Mouse (Mus musculus): ENCODE results near the gene Olfr1326-ps1. TPM values are rescaled to one million over a fixed set of nuclear protein-coding genes. Genes with fewer than 3 reads are reported as not detected.

Gene Olfr1326-ps1
- polyA plus RNA-seq (2016; fragmentation: Nextera tagmentation; extraction: Ambion mirVana): not detected in 2 replicates

- Histone ChIP-seq H3K27ac (replicated peaks) (no peak within 1 kb of the TSS), H3K4me1 (no peaks in the 10 kb centered on the region), H3K27me3 (ENCODE audit: low read depth, poor library complexity, severe bottlenecking) (no peaks in the 10 kb centered on the region), H3K4me3 (no peak within 1 kb of the TSS), H3K36me3 (no peaks in the 10 kb centered on the region), H3K9me3 (replicated peaks) (no peaks in the 10 kb centered on the region)
- no peak for DNase-seq (ENCODE audit: low spot score)
Observed at GRCm38 (mm10) chrX:74574788-74575187, at the start of gene Olfr1326-ps1. Gene Olfr1326-ps1, minus strand, starts transcription at chrX:74574888.

- no peak within 1 kb of the TSS for H3K27ac ChIP-seq (replicated peaks)
- WGBS: 82% methylated on average over 2 of the region's 2 CpGs
- no peaks in the 10 kb centered on the region for H3K27me3 ChIP-seq (ENCODE audit: low read depth, poor library complexity, severe bottlenecking)
- no peak for DNase-seq (ENCODE audit: low spot score)
- no peak within 1 kb of the TSS for H3K4me3 ChIP-seq
- H3K36me3 ChIP-seq: no peaks in the 10 kb centered on the region
- no peaks in the 10 kb centered on the region for H3K4me1 ChIP-seq
- no peaks in the 10 kb centered on the region for H3K9me3 ChIP-seq (replicated peaks)
Observed at GRCm38 (mm10) chrX:74592379-74592778, 17.7 kb upstream of the Olfr1326-ps1 start, which contains the start of gene Olfr1325. Gene Olfr1325, plus strand, starts transcription at chrX:74592679.

Other genes with a start within 250 kb of the Olfr1326-ps1 start
- 15.7 and 24.3 TPM in 2 replicates for gene Plxna3, start 245.8 kb downstream of the Olfr1326-ps1 start, polyA plus RNA-seq (2016; fragmentation: Nextera tagmentation; extraction: Ambion mirVana)
- 118 and 122 TPM in 2 replicates for gene Lage3, start 221.3 kb downstream of the Olfr1326-ps1 start, polyA plus RNA-seq (2016; fragmentation: Nextera tagmentation; extraction: Ambion mirVana)
- 74.8 and 75.4 TPM in 2 replicates for gene Ubl4a, start 201.7 kb downstream of the Olfr1326-ps1 start, polyA plus RNA-seq (2016; fragmentation: Nextera tagmentation; extraction: Ambion mirVana)
- 10.9 and 11.3 TPM in 2 replicates for gene Slc10a3, start 201.5 kb downstream of the Olfr1326-ps1 start, polyA plus RNA-seq (2016; fragmentation: Nextera tagmentation; extraction: Ambion mirVana)
- 27.0 and 31.3 TPM in 2 replicates for gene Fam3a, start 181.6 kb downstream of the Olfr1326-ps1 start, polyA plus RNA-seq (2016; fragmentation: Nextera tagmentation; extraction: Ambion mirVana)
- gene Ikbkg, start 181.6 kb downstream of the Olfr1326-ps1 start, polyA plus RNA-seq (2016; fragmentation: Nextera tagmentation; extraction: Ambion mirVana): 20.9 and 23.3 TPM in 2 replicates
- gene G6pdx, start 145.7 kb downstream of the Olfr1326-ps1 start, polyA plus RNA-seq (2016; fragmentation: Nextera tagmentation; extraction: Ambion mirVana): 54.6 and 61.5 TPM in 2 replicates
- not detected in 2 replicates for gene Gm6880, start 93.5 kb downstream of the Olfr1326-ps1 start, polyA plus RNA-seq (2016; fragmentation: Nextera tagmentation; extraction: Ambion mirVana)
- not detected in 2 replicates for gene Olfr1325, start 17.8 kb upstream of the Olfr1326-ps1 start, polyA plus RNA-seq (2016; fragmentation: Nextera tagmentation; extraction: Ambion mirVana)
- not detected in 2 replicates for gene Gm5640, start 70.7 kb upstream of the Olfr1326-ps1 start, polyA plus RNA-seq (2016; fragmentation: Nextera tagmentation; extraction: Ambion mirVana)
- not detected in 2 replicates for gene Gm6890, start 166.0 kb upstream of the Olfr1326-ps1 start, polyA plus RNA-seq (2016; fragmentation: Nextera tagmentation; extraction: Ambion mirVana)